Mouse (Mus musculus) heart, postnatal 0 days (tissue): ENCODE results near the gene 4933402N03Rik.

Experiments used
- CTCF ChIP-seq: IDR thresholded peaks from 2 replicates; pipeline ENCODE4 v1.5.1; 2016; ENCODE audit warnings: antibody characterized with exemption, control low read depth, low read depth
- EP300 ChIP-seq: IDR thresholded peaks from 2 replicates; pipeline ENCODE4 v1.6.1; 2016; ENCODE audit warnings: antibody characterized with exemption, low read depth

DNA sequence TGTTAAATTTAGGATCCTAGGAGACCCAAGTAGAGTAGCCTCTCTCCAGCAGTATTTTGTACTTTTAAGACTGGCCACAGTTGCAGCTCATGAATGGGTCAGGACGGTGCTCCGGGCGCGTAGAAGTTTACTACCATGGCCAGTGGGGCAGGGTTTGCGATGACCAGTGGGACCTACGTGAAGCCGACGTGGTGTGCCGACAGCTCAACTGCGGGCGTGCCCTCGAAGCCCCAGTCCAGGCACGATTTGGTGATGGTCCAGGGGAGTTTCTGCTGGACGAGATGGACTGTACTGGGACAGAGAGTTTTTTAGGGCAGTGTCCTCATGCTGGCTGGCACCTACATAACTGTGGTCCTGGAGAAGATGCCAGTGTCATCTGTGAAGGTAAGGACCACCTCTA, 41.9 kb upstream of the 4933402N03Rik start:
- TF ChIP-seq CTCF = no peak
- no peak for TF ChIP-seq EP300
